Mouse (Mus musculus) kidney, adult 18-20 months (tissue): ENCODE measurements at regions not wholly inside any gene's neighbourhood (a gene's known extent, or its start where the extent isn't known, plus 50 kb on each side); places are given as distances from the start of the nearest gene placed in this dataset.

Experiments
- DNase-seq: peaks from one replicate; pipeline ENCODE4 v3.0.0; 2021

- no peak for DNase-seq
Observed at GRCm38 (mm10) chr15:97577196-97577595, 128.4 kb downstream of the Rpap3 start.

- no peak for DNase-seq
Observed at GRCm38 (mm10) chr15:97572639-97573038, 133.0 kb downstream of the Rpap3 start.

GRCm38 (mm10) chr15:97571885-97572284 is 133.7 kb downstream of the Rpap3 start:
- DNase-seq: no peak

- no peak for DNase-seq
Observed at GRCm38 (mm10) chr15:97560096-97560495, 145.5 kb downstream of the Rpap3 start.

DNA sequence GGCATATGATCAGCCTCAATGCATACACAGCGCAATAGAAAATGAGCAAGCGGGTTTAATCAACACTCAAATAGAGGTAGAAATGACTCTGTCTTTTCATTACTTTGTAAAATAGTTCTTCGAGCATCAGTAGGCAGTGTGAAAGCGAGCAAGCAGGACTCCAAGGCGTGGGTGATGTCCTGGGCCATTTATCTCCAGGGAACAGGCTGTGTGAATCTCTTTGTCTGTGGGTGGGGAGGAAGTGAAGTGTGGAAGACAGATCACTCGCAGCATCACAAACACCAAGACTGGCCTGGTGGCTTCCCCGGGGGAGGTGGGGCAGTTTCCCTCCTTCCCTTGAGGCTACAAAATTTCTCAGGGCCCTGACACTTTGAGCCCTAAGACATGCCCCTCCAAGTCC is 146.9 kb downstream of the Rpap3 start:
- DNase-seq: no peak

GRCm38 (mm10) chr15:97548354-97548753 is 157.3 kb downstream of the Rpap3 start:
- no peak for DNase-seq

DNA sequence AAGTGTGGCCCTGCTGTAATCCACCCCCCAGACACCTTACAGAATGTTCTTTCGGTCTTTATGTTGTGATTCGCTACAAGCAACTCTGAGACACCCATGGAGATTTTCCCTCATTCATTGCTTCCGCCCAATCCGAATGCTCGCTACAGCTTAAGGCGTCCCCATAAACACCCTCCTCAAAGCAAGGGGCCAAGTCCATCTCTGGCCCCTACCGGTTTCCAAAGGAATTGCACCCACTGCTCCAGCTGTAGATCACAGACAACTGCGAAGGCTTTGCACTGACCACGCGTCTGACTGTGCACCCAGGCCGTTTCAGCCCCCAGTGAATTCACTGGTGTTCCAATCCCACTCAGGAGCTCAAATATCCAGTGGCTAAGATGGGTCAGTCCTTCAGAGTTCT is 160.6 kb downstream of the Rpap3 start:
- DNase-seq: no peak

DNA sequence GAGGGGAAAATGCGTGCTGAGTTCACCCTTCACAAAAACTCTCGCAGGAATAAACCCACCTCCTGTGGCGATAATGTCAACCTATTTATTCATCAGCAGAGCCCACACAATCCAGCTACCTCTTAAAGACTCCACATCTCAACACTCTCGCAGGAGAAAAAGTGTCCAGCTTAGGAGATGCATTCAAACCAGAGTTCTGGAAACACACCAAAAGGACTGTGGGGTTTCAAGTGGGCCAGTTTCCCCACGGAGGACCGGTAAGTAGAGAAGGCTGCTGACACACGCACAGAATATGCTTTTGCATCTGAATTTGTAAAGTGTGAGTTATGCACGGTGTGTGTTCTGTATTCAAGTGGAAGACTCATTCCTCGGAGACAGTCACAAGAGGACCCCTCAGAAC is 164.0 kb downstream of the Rpap3 start:
- no peak for DNase-seq

DNA sequence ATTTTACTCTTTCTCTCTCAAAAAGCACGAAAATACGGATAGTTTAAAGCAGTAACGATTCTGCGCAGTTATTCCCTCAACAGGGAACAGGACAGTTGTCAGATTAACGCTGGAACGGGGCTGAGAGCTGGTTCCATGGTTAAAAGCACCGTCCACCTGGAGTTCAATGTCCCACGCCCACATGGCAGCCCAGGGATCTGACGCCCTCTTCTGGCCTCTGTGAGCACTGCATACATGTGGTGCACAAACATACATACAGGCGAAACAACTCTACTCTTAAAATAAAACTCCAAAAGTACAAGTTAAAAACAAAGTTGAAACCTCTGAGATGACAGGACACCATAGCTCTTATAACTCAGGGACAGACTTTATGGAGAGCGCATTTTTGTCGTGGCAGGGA is 169.5 kb downstream of the Rpap3 start:
- no peak for DNase-seq

DNA sequence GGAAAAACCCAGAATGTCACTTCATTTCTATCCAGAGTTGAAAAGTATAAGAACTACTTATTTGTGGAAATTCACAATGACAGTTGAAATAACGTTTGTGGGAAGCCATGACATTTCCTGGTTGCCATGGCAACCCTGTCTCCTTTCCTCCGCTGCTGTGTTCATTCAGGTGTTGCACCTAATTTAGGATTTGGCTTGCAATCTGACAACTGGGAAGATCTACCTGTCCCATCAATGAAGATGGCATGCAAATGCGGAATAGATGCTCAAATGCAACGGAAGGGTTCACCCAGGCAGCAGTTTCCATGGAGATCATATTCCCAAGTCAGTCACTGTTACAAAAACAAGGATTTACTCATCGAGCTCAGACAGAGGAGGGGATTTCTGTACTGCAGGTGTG is 170.7 kb downstream of the Rpap3 start:
- no peak for DNase-seq

DNA sequence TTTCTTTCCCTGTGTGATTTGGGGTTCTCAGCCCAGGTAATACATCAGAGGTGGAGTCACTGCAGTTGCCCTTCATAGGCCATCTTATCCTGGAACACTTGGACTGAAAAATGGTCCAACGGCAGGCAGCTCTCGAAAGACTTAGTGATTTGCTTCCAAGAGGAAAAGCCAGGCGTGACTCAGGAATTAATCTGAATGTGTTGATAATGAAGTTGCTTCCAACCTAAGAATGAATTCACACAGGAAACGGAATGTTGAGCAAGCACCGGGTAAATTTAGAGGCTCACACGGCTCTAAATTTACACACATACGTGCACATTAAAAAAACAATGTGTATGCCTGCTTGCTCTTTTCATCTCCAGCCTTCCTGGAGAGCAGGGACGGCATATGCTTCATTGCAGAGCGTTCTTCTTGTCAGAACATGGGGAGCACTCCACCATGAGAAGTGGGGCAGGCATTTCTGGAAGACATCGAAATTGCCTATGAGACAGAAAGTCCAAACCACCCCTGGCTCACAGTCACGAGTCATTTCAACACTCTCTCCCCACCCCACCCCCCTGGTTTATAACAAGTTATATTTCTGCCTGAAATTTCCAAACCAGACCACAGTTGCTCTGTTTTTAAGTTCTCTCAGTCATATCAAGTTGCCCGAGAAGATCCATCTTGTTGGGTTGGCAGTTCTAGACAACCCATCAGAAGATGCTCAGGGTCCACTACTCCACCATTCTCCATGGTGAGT is 171.9 kb downstream of the Rpap3 start:
- no peak for DNase-seq

DNA sequence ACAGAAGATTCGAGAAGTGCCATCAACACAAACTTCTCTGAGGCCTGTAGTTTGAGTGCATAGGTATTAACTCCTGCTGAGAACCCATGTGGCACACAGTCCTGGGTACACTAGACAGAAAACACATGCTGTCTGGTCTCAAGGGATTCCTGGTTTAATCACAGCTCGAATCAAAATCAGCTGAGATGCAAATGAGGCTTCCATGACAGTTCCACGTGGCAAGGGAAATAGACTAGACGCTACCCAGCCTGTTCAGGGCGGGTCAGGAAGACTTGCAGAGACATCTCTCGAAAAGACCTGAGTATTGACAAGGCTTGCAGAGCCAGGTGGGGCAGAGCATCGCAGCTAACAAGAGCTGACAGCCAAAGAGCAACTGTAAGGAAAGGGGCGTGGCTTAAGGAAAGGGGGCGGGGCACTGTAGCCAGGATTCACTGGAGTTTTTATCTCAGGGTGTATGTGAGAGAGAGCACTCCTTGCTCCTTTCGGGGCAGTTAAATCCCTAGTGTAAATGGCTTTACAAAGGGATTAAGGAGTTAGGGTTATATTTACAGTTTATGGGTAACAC is 173.2 kb downstream of the Rpap3 start:
- no peak for DNase-seq

- DNase-seq: no peak
Observed at GRCm38 (mm10) chr15:97528291-97529050, 177.2 kb downstream of the Rpap3 start.

- DNase-seq: no peak
Observed at GRCm38 (mm10) chr15:97520395-97520794, 185.2 kb downstream of the Rpap3 start.

GRCm38 (mm10) chr15:97519919-97520345 is 185.7 kb downstream of the Rpap3 start:
- DNase-seq: no peak

- DNase-seq: no peak
Observed at GRCm38 (mm10) chr15:97517926-97518325, 187.7 kb downstream of the Rpap3 start.

GRCm38 (mm10) chr15:97517188-97517587 is 188.4 kb downstream of the Rpap3 start:
- no peak for DNase-seq

- DNase-seq: no peak
Observed at GRCm38 (mm10) chr15:97515773-97516172, 189.9 kb downstream of the Rpap3 start.

- no peak for DNase-seq
Observed at GRCm38 (mm10) chr15:97507656-97508306, 197.8 kb downstream of the Rpap3 start.

GRCm38 (mm10) chr15:97507176-97507575 is 198.4 kb downstream of the Rpap3 start:
- no peak for DNase-seq

DNA sequence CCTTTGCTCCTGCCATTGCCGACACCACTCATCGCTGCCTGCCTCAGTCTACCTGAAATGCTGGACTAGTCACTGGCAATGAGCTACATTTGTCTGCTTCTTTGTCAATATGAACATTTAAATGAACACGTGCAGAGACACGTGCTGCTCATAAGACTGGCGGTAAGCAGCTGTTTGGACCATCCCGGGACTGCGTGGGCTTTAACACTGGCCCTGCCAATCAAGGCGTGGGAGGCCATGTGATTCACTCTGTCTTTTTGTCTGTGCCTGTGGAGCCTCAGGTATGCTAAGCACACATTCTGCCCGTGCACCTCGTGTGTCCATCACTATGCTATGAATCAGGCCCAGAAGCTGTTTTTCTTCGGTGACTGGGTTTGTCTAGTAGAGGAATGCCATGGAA is 199.9 kb downstream of the Rpap3 start:
- DNase-seq: no peak

GRCm38 (mm10) chr15:97504325-97504724 is 201.3 kb downstream of the Rpap3 start:
- DNase-seq: no peak

DNA sequence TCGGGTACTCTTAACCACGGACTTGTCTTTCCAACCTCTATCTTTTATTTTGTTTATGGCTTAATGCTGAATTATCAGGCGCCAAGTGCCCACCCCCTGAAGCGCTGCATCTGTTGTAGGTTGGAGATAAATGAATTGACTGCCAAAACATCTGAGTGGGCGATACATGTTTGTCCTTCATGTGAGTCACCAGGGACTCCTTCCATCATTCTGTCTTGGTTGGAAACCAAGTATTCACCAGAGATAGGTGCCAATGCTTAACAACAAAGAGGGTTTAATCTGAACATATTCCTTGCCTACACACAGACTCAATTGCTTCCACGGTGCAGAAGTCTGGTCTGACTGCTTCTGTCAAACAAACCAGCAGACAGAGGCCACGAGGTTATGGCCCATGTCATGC is 203.6 kb downstream of the Rpap3 start:
- no peak for DNase-seq

DNA sequence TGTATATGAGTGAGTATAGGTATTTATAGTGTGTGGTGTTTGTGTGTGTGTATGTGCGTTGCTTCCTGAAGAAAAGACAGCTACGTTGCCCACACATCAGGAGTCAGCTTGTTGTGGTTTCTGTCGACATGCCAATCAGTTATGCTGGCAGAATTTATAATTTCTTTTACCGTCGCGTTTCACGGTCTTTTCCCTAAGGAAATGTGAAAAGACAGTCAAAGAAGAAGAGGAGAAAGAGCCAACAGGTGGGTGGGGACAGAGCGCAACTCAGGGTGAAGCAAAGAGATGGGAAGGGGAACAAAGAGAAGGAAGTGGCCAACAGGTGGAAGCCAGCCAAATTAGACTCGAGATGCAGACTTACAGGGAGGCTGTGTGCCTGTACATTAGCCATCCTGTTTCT is 204.2 kb downstream of the Rpap3 start:
- DNase-seq: no peak
